Mouse (Mus musculus) neural tube, embryonic 10.5 days (tissue): ENCODE measurements around the gene Lama4.

ENCODE experiments used
- DNase-seq: peaks from one replicate; pipeline ENCODE4 v3.0.0-alpha.2; 2017; ENCODE audit warnings: low spot score; ENCODE audit errors: extremely low spot score

Lama4 gene

DNA sequence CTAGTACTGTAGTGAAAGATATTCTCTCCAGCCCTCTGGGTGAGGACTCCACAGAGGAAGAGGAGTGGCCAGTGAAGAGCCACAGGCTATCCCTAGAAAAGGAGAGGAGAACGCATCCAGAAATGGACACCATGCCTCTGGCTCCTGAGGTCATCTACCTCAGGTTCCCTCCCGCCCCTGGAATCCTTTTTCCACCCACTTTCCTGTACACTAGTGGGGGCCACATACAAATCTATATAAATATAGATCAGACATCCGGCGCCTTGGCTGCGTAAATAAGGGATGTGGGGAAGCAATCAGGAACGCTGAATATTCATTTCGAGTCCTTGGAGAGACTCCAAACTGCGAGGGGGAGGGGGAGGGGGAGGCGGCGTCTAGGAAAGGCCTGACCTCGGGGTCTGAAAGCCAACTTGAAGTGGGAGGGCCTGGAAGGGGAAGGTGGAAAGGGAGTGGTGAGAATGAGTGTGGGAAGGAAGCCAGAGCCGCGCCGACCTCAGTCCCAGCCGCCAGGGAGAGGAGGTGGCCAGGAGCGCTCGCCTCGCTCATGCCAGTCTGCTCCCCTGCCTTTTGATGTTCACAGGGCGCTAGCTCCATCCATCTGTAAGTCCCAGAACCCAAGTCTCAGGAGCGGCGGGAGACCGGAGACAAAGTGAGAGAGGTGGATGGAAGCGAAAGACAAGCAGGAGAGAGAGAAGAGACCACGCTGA lies at the start of gene Lama4:
Gene Lama4 (plus strand): TSS at position 441 of the 707 bp plus-strand sequence.
- DNase-seq, result peak; percentile 53

DNA sequence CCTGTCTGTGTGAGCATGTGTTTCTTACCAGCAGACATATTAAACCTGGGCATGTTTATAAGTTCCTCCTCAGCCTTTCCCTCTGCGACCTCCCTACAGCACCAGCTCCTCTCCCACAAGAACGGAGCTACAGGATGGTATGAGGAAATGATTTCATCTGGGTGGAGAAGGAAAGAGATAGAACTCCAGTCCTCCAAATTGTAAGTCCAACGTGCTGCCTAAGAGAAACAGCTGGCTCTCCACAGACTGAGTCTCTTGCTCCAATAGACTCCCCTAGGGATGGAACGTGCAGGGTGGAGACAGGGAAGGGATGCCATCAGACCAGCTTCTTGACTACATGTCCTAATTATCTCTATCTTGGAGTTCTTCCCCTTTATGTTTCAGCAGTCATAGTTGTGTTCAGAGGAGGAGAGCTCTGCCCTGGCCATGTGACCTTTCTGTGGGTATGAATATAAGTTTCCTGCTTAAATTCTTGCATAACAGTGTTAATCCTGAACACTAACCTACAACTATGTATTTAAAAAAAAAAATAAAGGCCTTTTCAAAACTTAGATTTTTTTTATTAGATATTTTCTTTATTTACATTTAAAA lies 49.2 kb upstream of the Lama4 start:
- no peak for DNase-seq

DNA sequence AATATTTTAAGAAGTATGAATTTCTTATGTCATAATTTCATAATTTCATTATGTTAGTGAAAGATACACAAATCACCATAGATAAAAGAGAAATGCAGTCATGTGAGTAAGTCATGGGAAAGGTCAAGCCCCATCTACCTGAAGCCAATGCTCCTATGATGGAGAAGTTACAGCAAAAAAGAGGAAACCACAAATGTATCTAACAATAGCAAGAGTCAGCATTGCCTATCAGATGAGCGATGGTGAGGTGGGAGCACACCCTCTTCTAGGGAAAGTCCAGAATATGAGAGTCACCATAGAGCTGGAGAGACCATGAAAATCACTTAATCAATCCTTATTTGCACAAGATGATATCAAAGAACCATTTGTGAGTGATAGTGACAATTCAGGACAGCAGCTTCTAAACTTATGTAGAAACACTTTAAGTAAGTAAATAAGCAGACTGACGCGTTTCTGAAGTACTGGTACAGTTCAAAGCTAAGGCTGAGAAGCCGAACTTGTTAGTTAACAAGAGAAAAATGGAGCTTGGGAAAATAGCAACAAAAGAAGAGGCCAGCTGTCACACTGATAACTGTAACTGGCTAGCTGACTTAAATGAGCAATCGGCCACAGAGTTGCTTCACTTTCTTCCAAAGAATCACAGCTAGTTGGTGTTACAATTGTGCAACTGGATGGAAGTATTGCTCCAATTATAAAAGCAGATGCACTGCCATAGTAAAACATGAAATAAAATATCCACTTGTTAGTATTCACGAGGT lies 36.2 kb upstream of the Lama4 start:
- no peak for DNase-seq

DNA sequence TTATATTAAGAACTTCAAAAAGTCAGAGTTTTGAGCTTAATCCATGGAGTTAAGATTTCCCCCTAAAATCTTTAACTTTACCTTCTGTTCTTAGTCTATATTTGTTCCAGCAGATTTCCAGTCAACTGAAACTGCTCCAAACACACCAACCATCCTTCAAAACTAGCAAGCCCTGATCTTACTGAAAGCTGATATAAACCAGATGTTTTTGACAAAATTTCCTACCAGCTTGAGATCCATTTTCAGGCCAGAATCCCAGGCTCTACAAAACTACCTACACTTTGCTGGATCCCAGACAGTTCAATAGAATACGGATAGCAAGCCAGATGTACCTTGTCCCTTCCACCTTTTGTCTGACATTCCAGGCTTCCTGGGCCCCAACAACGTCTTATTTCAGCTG lies 20.6 kb upstream of the Lama4 start:
- DNase-seq, result no peak

DNA sequence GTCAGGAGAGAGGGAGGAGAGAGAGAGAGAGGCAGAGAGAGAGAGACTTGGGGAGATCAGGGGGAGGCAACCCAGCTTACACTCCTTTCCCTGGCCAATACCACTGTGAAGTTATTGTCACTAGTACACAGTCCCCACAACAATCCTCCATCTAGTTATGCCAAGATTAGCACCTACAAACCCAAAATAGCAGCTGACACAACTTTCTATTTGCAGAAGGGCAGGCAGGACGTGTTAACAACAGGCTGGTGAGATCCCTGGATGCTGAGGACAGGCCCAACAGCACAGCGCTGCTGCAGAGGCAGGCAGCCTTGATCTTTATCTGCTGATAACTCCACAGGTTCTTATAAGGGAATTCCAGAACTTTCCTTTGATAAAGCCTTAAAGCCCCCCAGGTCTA lies 3.4 kb upstream of the Lama4 start:
- DNase-seq, result no peak

DNA sequence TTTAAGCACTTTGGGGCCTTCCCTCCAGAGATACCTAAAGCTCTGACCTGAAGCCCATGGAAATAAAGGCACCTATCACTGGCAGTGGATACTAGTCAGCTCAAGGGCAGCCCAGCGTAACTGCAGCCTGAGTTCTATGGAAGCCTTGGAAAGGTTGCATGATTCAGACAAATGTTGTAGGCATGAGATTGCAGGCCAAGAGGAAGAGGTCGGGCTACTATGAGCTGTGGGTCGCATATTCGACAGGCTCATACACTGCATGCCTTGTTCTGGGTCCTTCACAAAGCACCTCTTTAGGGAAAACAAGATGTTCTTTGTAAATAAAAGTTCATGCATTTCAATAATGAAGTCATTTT lies 618 bp upstream of the Lama4 start:
- no peak for DNase-seq

DNA sequence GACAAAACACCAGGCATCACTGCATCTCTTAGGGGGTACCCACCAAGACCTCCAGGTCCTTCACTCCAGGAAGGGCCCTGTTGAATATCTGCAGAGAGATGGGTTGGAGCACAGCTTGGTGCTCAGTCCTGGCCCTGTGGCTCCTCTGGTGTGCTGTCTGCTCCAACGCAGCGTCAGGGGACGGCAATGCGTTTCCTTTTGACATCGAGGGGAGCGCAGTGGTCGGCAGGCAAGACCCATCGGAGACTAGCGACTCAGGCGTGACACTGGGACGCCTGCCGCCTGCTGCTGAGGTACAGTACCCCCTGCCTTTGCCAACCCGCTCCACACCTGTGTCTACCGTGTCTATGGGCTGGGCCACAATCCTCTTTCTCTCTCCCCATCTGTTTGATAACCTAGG lies 542 bp downstream of the Lama4 start:
- DNase-seq, result peak; percentile 40

DNA sequence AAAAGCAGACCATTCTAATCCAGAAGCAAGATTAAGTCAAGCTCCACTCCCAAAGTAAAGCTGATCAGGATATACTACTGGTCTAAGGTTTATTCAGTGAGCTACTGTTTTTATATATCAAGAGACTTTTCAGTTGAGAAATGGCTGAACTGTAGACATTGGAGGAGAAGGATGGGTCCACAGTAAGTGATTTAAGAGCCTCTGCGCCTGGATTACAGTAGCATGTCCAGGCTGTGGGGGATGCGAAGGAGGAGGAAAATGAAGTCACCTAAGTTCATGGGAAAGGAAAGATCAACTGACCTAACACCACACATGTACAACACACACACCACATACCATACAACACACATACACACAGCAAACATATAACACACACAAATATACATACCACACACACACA lies 1.3 kb downstream of the Lama4 start:
- no peak for DNase-seq

DNA sequence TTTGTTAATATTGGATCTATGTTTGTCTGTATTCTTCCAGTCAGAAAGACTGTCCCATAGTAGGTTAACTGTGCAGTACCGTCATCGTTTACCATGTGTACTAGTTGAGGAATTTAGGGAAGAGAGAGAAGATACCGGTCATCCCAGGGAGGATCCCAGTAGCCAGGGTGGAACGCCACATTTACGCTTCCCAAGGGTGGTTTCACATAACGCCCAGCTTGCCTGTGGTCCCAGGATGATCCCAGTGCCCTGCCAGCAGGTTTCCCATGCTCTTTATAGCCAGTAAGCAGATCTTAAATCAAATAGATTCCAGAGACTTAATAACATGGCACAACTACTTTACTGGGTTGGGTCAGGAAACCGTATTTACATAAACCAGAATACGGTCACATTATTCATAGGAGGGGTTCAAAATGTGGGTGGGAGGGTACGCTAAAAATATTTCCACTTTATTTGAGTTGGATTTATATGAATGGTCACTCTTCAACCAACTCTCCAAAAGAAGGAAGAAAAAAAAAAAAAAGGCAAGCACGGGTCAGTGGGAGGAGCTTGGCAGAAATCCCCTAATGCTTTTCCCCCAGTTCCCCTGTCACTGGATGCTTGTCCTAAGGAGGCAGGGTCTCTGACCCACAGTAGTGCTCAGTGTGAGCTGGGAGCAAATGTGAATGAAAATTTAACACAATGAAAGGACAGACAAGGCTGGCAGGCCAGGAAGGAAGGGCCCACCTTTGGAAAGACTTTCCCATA lies 3.2 kb downstream of the Lama4 start:
- DNase-seq, result no peak

DNA sequence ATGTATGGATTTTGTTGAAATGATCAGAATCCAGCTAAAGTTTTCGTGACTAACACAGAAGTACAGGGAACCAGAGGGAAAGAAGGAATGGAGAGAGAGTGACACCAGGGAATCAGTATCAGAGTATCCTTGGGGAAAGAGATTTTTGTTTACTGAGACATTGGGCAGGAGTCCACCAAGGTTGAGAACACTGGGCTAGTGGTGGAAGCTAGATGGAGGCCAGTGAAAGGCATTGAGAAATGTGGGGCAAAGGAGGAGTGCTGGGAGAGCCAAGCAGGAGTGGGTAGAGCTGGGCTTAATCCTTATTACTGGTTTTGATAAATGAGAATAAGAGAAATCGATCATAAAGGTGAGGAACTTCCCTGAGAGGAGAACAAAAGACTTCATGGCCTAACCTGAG lies 4.2 kb downstream of the Lama4 start:
- DNase-seq, result no peak

DNA sequence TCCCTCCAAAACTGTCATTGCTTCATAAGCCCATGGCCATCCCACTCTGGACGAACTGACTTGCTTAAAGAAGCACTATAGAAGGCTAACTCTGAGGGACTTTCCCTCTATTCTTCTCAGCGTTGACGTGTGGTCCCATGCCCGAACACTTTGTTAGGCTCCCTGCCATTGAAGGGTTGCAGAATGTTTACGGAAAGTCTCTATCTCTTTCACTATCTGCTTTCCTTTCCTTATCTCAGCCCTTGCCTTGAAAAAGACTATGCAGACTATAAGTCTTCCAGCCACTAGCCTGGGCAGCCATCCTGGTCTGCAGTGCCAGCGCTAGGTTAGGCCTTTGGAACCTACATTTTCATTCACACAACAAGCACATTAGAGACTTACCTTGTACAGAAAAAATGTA lies 4.7 kb downstream of the Lama4 start:
- DNase-seq, result no peak

DNA sequence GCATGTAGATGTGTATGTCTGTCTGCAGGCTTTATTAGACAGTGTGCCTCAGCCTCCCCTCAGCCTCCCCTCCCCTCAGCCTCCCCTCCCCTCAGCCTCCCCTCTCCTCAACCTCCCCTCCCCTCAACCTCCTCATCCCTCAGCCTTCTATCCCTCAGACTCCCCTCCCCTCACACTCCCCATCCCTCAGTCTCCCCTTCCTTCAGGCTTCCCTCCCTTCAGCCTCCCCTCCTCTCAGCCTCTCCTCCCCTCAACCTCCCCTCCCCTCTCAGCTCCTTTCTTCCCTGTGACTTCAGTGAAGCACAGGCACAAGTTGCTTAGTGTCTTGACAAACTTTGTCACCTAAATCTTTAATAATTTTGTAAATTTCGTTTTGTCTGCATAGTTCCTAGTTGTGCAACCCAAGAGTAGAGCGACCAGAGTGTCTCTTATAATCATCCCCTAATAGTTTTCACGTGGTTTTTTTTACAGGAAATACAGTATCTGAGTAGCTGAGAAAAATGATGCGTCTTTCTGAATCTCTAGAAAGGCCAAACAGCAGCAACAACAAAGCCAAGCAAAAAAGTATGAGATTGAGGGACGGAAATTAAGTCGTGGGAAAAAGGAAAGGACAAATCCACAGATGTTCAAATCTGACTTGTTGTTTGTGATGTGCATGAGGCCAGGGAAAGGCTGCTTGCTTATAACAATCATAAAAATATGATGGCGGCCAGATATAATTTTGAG lies 7.1 kb downstream of the Lama4 start:
- no peak for DNase-seq

DNA sequence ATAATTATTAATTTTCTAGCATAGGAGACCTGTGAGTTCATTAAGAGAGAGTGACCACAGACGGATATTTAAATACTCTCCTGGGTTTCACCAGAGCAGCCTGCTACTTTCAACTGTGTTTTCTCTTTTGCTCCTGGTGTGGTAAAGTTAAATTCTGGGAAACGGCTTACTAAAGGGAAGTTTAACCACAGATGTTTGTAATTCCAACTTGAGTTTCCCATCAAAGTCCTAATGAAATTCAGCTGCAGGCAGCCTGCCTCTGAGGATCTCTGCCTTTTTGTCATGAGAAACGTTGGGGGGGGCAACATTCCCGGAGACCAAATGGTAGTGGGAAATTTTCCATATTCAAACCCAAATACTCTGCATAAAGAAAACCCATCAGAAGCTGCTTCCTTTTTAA lies 7.7 kb downstream of the Lama4 start:
- DNase-seq, result no peak

DNA sequence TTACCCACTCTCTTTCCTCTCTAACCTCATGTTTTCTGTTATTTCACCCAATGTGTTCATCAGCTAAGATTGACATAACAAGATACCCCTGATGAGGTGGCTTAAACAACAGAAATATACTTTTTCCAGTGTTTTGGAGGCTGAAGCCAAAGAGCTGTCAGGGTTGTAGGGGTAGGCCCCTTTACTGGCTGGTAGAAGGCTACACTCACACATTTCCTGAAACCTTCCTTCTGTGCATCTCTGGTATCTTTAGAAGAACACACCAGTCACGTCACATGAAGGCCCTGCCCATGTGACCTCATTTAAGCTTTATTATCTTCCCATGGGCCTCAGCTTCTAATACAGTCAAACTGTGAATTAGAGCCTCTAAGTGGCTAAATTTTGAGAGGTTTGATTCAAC lies 12.9 kb downstream of the Lama4 start:
- DNase-seq, result no peak

DNA sequence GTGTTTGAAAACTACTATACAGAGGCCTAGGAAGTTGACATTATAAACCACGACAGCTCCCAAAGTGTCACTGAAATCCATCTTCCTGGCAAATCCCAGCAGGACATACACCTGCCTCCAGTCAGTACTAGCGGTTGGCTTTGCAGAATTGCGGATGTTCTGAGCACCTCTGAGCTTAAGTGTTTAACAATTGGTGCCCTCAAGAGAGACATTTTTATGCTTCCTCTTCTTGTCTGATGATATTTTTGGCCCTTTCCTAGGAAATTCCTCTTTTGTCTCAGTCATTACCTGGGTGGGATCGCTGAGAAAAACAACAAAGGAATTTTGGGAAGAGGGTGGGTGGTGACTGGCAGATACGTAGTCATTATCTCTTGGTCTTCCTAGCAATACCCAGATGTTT lies 14.4 kb downstream of the Lama4 start:
- no peak for DNase-seq

DNA sequence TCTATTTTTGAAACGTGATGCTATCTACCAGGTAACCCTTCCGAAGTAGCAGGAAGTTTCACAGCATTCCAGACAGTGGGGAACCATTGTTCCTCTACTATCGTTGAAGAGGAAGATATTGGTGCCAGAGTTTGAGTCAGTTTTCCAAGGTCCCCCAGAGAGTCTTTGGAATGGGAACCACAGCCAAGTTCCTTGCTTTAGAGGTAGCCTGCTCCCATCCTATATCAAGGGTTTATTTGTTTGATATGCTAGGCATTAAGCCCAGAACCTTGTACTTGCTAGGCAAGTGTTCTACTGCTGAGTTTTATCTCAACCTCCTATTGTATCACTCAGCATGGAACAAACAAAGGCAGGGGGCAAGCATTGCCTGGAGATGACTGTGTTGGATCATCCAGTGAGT lies 15.7 kb downstream of the Lama4 start:
- DNase-seq, result no peak

DNA sequence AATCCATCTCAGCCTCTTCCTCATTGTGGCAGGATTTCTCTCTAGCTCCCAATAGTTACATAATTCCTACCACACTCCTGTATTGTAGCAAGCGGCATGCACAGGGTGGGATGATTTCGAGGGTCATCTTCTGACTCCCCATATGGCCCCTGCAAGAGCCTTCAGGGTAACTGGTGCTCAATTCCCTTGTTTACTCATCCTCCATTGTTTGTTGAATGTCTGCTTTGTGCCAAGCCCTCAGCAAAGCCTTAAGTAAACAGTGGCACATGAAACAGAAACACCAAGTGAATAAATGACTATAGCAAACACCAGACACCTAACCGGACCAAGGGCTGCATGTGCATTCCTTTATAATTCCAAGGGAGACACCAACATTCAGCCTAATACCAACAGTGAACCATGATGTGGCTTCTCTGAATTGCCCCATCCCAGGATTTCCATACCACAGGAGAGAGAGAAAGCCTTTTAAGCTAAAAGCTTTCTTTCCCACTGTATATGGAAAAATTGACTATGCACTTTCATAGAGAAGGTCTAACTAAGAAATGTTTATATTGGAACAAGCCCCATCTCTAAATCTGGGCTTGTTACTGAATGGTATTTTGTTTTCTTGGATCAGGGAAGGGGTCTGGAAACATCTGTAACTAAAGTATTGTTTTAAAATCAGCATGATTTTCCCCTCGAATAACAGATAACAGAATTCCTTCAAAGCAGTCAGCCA lies 19.2 kb downstream of the Lama4 start:
- no peak for DNase-seq

DNA sequence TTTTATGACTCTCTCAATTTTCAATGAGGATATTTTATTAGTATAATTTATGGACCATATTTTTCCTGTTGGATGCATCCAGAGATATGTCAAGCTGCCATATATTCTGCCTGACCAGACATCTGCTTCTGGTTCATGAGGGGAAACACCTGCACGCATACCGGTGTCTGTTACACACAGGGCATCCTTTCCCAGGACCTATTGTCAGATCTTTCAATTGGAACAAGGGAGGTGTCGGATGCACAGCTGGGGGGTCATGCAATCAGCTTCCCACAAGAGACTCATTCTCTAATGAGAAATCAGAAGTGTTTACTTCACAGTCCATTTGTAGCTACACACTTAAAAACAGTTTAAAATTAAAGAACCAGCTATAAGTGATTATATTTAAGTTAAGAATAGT lies 20.7 kb downstream of the Lama4 start:
- no peak for DNase-seq

DNA sequence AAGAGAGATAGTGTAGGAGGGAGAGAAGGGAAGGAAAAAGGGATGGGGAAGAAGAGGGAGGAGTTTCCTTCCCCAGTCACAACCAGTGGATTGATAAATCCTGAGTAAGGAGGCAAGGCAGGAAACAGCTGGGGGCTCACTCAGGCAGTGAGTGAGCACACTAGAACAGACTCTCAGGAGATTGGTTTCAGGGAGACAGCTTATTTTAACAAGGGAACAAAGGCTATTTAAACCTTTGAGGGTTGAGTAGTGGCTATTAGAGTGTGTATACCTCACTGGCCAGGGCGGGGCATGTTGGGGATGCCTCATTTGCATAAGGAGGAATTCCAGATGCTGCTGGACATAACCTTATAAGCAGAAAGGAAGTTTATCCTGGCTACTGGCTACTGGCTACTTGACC lies 27.5 kb downstream of the Lama4 start:
- DNase-seq, result no peak

DNA sequence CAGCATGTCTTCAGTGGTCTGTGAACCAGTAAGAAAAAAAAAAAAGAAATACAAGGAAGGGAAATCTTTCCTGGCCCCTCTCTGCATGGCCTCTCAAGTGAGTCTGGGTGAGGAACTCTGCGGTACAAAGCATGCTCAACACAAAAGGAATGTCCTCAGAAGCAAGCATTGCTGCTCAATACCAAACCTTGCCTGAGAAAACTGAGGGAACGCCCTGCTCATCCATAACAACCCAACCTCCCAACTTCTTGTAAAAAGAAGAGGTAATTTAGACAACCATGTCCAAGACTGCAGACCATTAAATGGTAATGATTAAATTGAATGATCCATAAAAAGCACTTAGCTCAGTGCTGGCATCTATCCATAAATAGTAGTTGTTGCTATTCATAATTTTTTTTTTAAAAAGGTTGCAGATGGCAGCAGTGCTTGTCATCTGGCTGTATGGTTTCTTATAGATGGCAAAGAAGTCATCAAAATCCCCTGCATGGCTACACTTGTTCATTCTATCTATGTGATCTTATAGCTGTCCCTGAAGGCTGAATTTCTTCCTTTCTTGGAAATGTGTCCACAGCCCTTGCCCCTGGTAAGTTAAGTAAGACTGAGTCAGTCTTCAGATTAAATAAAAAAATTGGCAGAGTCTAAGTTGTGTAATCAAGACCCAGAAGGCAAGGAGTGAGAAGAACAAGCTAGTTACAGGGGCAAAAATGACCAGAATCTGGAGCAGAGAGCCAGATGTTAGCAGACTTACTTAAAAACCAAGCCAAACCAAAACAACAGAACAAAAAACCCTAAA lies 28.5 kb downstream of the Lama4 start:
- no peak for DNase-seq
